Mouse (Mus musculus) midbrain, embryonic 14.5 days (tissue): ENCODE results near the gene Krt2. TPM values are rescaled to one million over a fixed set of nuclear protein-coding genes. Genes with fewer than 3 reads are reported as not detected.
A peak's percentile ranks its signal among the peaks of the same experiment; 100 is the strongest.

Experiments
- ATAC-seq: fragments of 200-750 bp; cut with Nextera tagmentation; 2 replicates; pipeline ENCODE4 v1.8.0; 2017; ENCODE audit warnings: moderate number of reproducible peaks, moderate library complexity; ENCODE audit not compliant: low FRiP score, low TSS enrichment
- DNase-seq: peaks from one replicate; pipeline ENCODE4 v3.0.0-alpha.2; 2015
- H3K27ac ChIP-seq: fragments of 300-500 bp; sonication (generic); replicated peaks from 2 replicates; pipeline ENCODE4 v1.5.1; 2014; ENCODE audit warnings: mild to moderate bottlenecking, low read depth, low read length, moderate library complexity
- H3K27me3 ChIP-seq: fragments of 300-500 bp; sonication (generic); 2 replicates; pipeline ENCODE4 v1.6.1; 2014; ENCODE audit warnings: low read length, control low read depth, mixed read lengths; ENCODE audit not compliant: control insufficient read depth, insufficient read depth
- H3K36me3 ChIP-seq: fragments of 300-500 bp; sonication (generic); 2 replicates; pipeline ENCODE4 v1.6.1; 2014; ENCODE audit warnings: low read length, control low read depth; ENCODE audit not compliant: control insufficient read depth, insufficient read depth
- H3K4me1 ChIP-seq: fragments of 300-500 bp; sonication (generic); 2 replicates; pipeline ENCODE4 v1.6.1; 2014; ENCODE audit warnings: mild to moderate bottlenecking, antibody characterized with exemption, low read length, control low read depth; ENCODE audit not compliant: control insufficient read depth, insufficient read depth
- H3K4me2 ChIP-seq: fragments of 300-500 bp; sonication (generic); 2 replicates; pipeline ENCODE4 v1.6.1; 2014; ENCODE audit warnings: mild to moderate bottlenecking, low read length, moderate library complexity
- H3K4me3 ChIP-seq: fragments of 300-500 bp; sonication (generic); replicated peaks from 2 replicates; pipeline ENCODE4 v1.5.1; 2014; ENCODE audit warnings: low read depth, low read length
- H3K9ac ChIP-seq: fragments of 300-500 bp; sonication (generic); replicated peaks from 2 replicates; pipeline ENCODE4 v1.6.1; 2014; ENCODE audit warnings: mild to moderate bottlenecking, low read length, moderate library complexity
- H3K9me3 ChIP-seq: fragments of 300-500 bp; sonication (generic); 2 replicates; pipeline ENCODE4 v1.6.1; 2016; ENCODE audit warnings: low read length, control low read depth, mixed read lengths; ENCODE audit not compliant: control insufficient read depth
- WGBS: fragments of 180-500 bp; shearing (Covaris S2); extraction: QIAGEN DNeasy Blood & Tissue Kit; methylation state at CpG from one replicate; pipeline ENCODE4 v1.1.7; 2014; 5-methylcytosine and 5-hydroxymethylcytosine counted together
- polyA plus RNA-seq: library from polyadenylated mRNA; unstranded; fragments of >200 nt; fragmentation: Nextera tagmentation; extraction: Ambion mirVana; gene quantifications from 2 replicates; pipeline ENCODE4 v1.2.1, GENCODE M21; 2014

Krt2 gene
- polyA plus RNA-seq, 1 experiment from 2014 or later, result not detected

DNA sequence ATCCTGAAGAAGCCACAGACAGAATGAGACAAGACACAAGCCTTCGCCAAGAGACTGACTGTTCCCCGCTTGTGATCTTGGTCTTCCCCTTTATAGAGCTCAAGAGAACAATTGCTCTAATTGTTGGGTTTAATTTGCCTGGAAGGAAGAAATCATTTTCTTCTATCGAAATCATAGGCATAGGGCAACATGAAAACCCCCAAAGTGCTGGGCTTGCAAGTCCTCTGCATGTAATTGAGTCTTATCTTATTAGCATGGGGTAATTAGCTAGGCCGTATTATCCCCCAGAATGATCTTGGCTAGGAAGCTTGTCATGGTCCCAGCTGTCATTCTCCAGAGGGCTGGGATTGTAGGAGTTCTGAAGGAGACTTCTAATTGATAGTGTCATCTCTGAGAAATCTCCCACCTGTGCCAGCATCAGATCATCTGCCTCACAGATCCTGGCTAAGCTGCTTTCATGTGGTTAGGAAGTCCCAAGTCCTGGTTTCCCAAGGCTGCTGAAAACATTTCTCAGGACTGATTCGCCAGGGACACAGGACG is 15.6 kb downstream of the Krt2 start, which contains the start of gene Krt73:
Gene Krt73, minus strand, starts transcription at position 51 of the 540 bp plus-strand sequence.
- WGBS, result 62% methylated on average over 6 of the region's 6 CpGs
- H3K9ac ChIP-seq, result no peak within 1 kb of the TSS
- DNase-seq (peak; percentile 63), ATAC-seq (no peak)
- no peaks in the 10 kb centered on the region for H3K27me3 ChIP-seq
- H3K9me3 ChIP-seq, result no peaks in the 10 kb centered on the region
- H3K27ac ChIP-seq, result peak within 1 kb of the TSS; percentile 58; the same call in 1 of the 2 replicates
- H3K4me1 ChIP-seq, result peaks cover 19% of the 10 kb centered on the region
- no peaks in the 10 kb centered on the region for H3K36me3 ChIP-seq
- no peak within 1 kb of the TSS for H3K4me3 ChIP-seq
- H3K4me2 ChIP-seq, result no peak within 1 kb of the TSS

DNA sequence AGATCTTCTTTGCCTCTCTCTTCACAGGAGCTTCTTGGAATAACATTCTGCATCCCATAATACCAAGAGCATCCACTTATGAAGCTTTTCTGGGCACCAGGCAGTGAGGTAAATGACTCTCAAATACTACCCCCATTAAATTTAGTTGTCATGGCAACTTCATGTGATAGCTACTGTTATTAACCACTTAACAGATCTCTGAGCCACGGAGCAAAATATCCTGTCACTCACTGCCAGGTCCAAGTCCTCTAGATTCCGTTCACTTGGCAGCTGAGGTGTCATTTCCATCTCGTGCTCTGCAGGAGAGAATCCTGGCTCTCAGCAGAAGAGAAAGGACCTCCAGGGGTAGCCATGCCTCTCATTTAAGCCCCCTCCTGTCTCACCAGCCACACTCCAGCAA is 27.1 kb downstream of the Krt2 start:
- Histone ChIP-seq H3K4me2 (no peak overlapping the region), H3K4me3 (no peak overlapping the region), H3K4me1 (no peaks in the 10 kb centered on the region), H3K9ac (no peak overlapping the region), H3K36me3 (no peaks in the 10 kb centered on the region), H3K27me3 (no peaks in the 10 kb centered on the region), H3K27ac (no peak overlapping the region), H3K9me3 (no peaks in the 10 kb centered on the region)
- ATAC-seq, result no peak
- WGBS, result 12% methylated on average over 3 of the region's 3 CpGs
- peak; percentile 45 for DNase-seq

DNA sequence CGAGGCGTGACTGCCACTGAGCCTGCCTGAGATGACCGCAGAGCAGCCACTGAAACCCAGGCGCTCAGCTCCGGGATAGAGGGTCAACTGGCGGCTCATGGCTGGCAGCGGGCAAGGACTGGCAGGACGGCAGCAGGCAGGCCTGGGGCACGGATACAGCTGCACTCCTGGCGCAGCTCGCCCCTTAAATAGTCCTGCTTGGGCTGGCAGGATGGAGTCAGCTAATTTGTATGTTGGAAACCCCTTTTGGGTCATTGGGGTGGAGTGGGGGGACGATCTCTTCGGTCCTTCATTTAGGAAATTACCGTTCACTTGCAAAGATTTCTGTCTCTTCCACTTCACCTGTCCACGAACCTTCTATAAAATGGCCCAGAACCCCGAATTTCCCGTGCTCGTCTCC is 31.6 kb downstream of the Krt2 start, which contains the start of gene Krt72:
Gene Krt72, minus strand, starts transcription at position 101 of the 400 bp plus-strand sequence.
- DNase-seq (no peak), ATAC-seq (no peak)
- Histone ChIP-seq H3K27ac (no peak within 1 kb of the TSS), H3K4me1 (no peaks in the 10 kb centered on the region), H3K9ac (no peak within 1 kb of the TSS), H3K27me3 (no peaks in the 10 kb centered on the region), H3K4me3 (no peak within 1 kb of the TSS), H3K36me3 (no peaks in the 10 kb centered on the region), H3K4me2 (no peak within 1 kb of the TSS), H3K9me3 (no peaks in the 10 kb centered on the region)
- 94% methylated on average over 18 of the region's 18 CpGs for WGBS

DNA sequence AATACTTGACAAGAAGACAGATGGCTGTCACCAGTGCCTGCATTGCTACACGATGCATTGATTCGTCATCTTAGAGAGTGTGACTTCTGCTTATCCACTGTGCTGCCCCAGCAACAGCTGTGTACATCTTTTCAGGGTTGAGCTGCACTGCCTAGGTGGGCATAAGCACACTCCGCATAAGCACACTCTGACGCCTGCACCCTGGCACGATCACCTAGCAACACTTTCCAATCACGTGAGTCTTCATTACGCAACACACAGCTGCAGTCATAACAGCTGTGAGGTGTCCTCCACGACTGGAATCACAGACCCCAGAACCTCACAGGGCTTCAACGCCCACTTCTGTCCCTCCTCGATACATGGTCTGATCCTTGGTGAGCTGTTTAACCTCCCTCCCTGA is 44.5 kb downstream of the Krt2 start:
- Histone ChIP-seq H3K36me3 (no peaks in the 10 kb centered on the region), H3K4me3 (no peak overlapping the region), H3K4me1 (no peaks in the 10 kb centered on the region), H3K9ac (no peak overlapping the region), H3K27ac (no peak overlapping the region), H3K9me3 (no peaks in the 10 kb centered on the region), H3K4me2 (no peak overlapping the region), H3K27me3 (no peaks in the 10 kb centered on the region)
- DNase-seq (no peak), ATAC-seq (no peak)
- WGBS, result 86% methylated on average over 10 of the region's 10 CpGs

DNA sequence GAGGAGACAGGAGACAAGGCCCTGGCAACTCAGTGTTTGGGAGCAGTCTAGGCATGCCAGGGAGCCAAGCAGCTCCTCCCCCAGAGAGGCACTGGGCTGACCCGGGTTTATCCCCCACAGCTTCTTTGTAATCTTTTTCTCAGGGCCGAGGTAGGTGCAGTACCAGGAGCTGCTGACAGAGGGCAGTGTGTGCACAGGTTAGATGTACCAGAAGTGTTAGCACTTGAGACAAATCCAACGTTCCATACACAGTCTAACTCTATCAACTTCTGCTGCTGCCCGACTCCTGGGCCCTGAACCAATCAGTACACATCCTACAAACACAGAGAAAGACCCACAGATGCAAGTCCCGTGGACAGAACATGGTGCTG is 45.3 kb downstream of the Krt2 start:
- H3K9me3 ChIP-seq, result no peaks in the 10 kb centered on the region
- H3K36me3 ChIP-seq, result no peaks in the 10 kb centered on the region
- H3K9ac ChIP-seq, result no peak overlapping the region
- ATAC-seq, result no peak
- 5% methylated on average over 5 of the region's 5 CpGs for WGBS
- peak; percentile 94 for DNase-seq
- H3K4me1 ChIP-seq, result no peaks in the 10 kb centered on the region
- H3K27me3 ChIP-seq, result no peaks in the 10 kb centered on the region
- no peak overlapping the region for H3K27ac ChIP-seq
- H3K4me2 ChIP-seq, result no peak overlapping the region
- no peak overlapping the region for H3K4me3 ChIP-seq

DNA sequence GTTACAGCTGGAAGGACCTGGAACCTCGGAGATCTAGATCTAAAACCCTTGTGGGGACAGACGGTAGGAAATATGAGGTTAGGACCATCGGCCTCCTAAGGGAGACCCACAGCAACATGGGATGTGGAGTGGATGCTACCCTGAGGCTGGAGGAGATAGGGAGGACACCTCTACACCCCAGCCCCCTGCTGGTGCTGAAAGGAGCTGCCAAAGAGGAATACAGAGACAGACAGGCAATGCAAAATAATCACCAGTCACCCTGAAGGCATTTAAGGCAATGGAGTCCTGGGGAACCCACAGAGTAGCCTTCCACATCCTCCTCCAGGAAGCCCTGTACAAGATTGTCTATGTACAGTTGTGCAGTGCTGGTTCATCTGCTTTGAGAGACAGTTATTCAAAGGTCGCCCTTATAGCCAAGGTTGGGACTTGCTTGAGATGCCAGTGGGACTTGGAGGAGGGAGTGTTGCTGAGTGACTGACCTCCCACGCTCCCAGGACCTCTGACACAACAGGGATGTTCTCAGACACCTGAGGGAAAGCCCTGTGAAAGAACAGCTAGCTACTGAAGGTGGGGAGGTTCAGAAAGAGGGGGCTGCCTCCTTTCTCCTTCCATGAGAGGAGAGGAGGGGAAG is 45.8 kb downstream of the Krt2 start:
- Histone ChIP-seq H3K4me2 (no peak overlapping the region), H3K36me3 (no peaks in the 10 kb centered on the region), H3K27ac (no peak overlapping the region), H3K27me3 (no peaks in the 10 kb centered on the region), H3K9ac (no peak overlapping the region), H3K4me1 (no peaks in the 10 kb centered on the region), H3K9me3 (no peaks in the 10 kb centered on the region), H3K4me3 (no peak overlapping the region)
- DNase-seq, result peak; percentile 38
- no peak for ATAC-seq
- WGBS, result 71% methylated on average over 5 of the region's 5 CpGs

DNA sequence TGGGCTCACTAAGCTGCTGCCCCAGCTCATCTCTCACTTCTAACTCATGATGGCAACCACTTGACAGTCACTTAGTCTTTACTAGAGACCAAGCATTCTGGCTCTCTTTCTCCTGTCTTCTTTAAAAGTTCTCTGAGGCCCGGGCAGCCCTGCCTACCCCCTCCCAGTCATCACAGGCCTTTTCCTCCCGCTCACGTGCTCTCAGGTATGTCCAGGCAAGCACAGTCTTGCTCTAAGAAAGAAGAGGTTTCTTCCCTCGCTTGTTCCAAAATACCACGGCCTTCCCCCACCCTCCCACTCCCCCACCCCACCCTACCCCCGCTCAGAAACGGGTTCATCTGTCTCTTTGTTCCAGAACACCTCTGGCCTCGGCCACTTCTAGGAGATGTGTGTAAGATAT is 47.7 kb downstream of the Krt2 start:
- Histone ChIP-seq H3K4me3 (no peak overlapping the region), H3K9ac (no peak overlapping the region), H3K27ac (no peak overlapping the region), H3K4me1 (no peaks in the 10 kb centered on the region), H3K27me3 (no peaks in the 10 kb centered on the region), H3K36me3 (no peaks in the 10 kb centered on the region), H3K4me2 (no peak overlapping the region), H3K9me3 (no peaks in the 10 kb centered on the region)
- WGBS, result 49% methylated on average over 8 of the region's 8 CpGs
- no peak for DNase-seq
- ATAC-seq, result no peak

Other genes with a start within 250 kb of the Krt2 start
- gene Krt75, start 244.3 kb downstream of the Krt2 start, polyA plus RNA-seq, result 0.07 and 0.15 TPM in 2 replicates
- gene Gm5414, start 190.0 kb downstream of the Krt2 start, polyA plus RNA-seq, result not detected in 2 replicates
- gene Gm5478, start 170.8 kb downstream of the Krt2 start, polyA plus RNA-seq, result not detected in 2 replicates
- gene Krt6b, start 137.9 kb downstream of the Krt2 start, polyA plus RNA-seq, result not detected in 2 replicates
- gene Krt6a, start 123.9 kb downstream of the Krt2 start, polyA plus RNA-seq, result not detected in 2 replicates
- gene Krt5, start 105.3 kb downstream of the Krt2 start, polyA plus RNA-seq, result not detected in 2 replicates
- 0.25 and 0.63 TPM in 2 replicates for gene Krt71, start 75.1 kb downstream of the Krt2 start, polyA plus RNA-seq
- gene Krt72, start 31.7 kb downstream of the Krt2 start, polyA plus RNA-seq, result 0.11 TPM in 1 of 2 replicates, not detected in the other
- 1.1 and 2.0 TPM in 2 replicates for gene Krt73, start 15.8 kb downstream of the Krt2 start, polyA plus RNA-seq
- gene Krt1, start 32.6 kb upstream of the Krt2 start, polyA plus RNA-seq, result 6.7 and 10.7 TPM in 2 replicates
- 0.07 and 0.42 TPM in 2 replicates for gene Krt77, start 51.5 kb upstream of the Krt2 start, polyA plus RNA-seq
- gene Krt76, start 74.8 kb upstream of the Krt2 start, polyA plus RNA-seq, result not detected in 2 replicates
- gene Krt4, start 106.6 kb upstream of the Krt2 start, polyA plus RNA-seq, result not detected in 2 replicates
- gene Krt79, start 122.2 kb upstream of the Krt2 start, polyA plus RNA-seq, result 0.45 and 0.69 TPM in 2 replicates
- not detected in 2 replicates for gene Krt78, start 136.1 kb upstream of the Krt2 start, polyA plus RNA-seq
- 0.15 and 0.59 TPM in 2 replicates for gene Krt8, start 186.3 kb upstream of the Krt2 start, polyA plus RNA-seq
- gene Krt18, start 210.0 kb upstream of the Krt2 start, polyA plus RNA-seq, result 0.35 and 1.3 TPM in 2 replicates